Mouse (Mus musculus): ENCODE data around the gene Slc22a23. TPM values are rescaled to one million over a fixed set of nuclear protein-coding genes. Genes with fewer than 3 reads are reported as not detected.

Gene Slc22a23
- total and polyA plus RNA-seq, 3 experiments, result 0.47 to 1.3 (median 0.85) TPM

DNA sequence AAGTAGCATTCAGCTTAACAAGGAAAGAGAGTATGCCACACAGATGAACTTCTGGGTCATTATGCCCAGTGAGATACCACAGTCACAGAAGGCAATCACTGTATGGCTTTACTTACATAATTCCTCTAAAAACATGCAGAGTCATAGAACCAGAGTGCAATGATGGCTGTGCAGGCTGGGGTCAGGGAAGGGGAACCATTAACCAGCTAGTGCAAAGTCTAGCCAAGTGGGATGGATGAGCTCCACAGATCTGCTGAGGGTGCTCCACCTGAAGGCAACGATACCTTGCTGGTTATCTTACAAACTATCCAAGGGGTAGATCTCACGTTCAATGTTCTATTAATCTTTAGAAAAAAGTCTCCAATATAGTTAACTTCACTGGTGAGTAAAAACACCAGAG lies 88.3 kb downstream of the Slc22a23 start:
- no peak overlapping the region for H3K27ac ChIP-seq (ENCODE audit: insufficient read depth, low read depth)
- H3K9ac ChIP-seq (ENCODE audit: insufficient read depth, low read depth), result no peak overlapping the region
- TF ChIP-seq MEF2A (IDR thresholded peaks at IDR 0.05; ENCODE audit: borderline replicate concordance, low read depth, low read length), result no peak
- no peak for TF ChIP-seq BHLHE40 (IDR thresholded peaks at IDR 0.05; ENCODE audit: low read depth, low read length)
- no peak for TF ChIP-seq JUN (IDR thresholded peaks at IDR 0.05; ENCODE audit: insufficient read depth, low read depth, low read length)
- no peak for TF ChIP-seq SMC3 (IDR thresholded peaks at IDR 0.05; ENCODE audit: low read depth, low read length)
- no peak for TF ChIP-seq MAX (IDR thresholded peaks at IDR 0.05; ENCODE audit: low read length)
- dilution Hi-C loops (cut with MboI; ENCODE audit: extremely low pct_ligation_motif_present, extremely low pct_unique_long_range_greater_than_20kb, low sequenced_read_pairs) (no loop called here), in situ Hi-C loops (cut with MboI; ENCODE audit: low pct_ligation_motif_present, low pct_unique_long_range_greater_than_20kb, low sequenced_read_pairs) (no loop called here)
- H3K4me3 ChIP-seq (replicated peaks in 1 of 3; ENCODE audit: low read depth in 2 of 3, low read length in 2 of 3, poor library complexity in 1 of 3), result no peak overlapping the region
- no peaks in the 10 kb centered on the region for H3K79me2 ChIP-seq (replicated peaks; ENCODE audit: control insufficient read depth, extremely low read depth, insufficient read depth, poor library complexity, severe bottlenecking)
- no peak overlapping the region for H3K4me2 ChIP-seq (ENCODE audit: insufficient read depth, low read depth, poor library complexity, severe bottlenecking)
- H3K36me3 ChIP-seq (replicated peaks in 1 of 2; ENCODE audit: control insufficient read depth in 1 of 2, insufficient read depth in 1 of 2, low read length in 1 of 2), result no peaks in the 10 kb centered on the region
- H3K9me3 ChIP-seq (replicated peaks; ENCODE audit: low read length), result no peaks in the 10 kb centered on the region
- H3K4me1 ChIP-seq (ENCODE audit: control insufficient read depth in 1 of 2, insufficient read depth in 2 of 2), result peaks cover 13 to 32% of the 10 kb centered on the region in 2 experiments
- no peaks in the 10 kb centered on the region for H3K27me3 ChIP-seq (replicated peaks)
- DNase-seq (ENCODE audit: extremely low read depth), result no peak

- H3K4me2 ChIP-seq (ENCODE audit: insufficient read depth, low read depth, poor library complexity, severe bottlenecking), result no peak overlapping the region
- no peak for TF ChIP-seq SMC3 (IDR thresholded peaks at IDR 0.05; ENCODE audit: low read depth, low read length)
- 0 out of 2 replicates have a peak, but pooled peaks have one; percentile 15 for TF ChIP-seq MAX (IDR thresholded peaks at IDR 0.05; ENCODE audit: low read length)
- peak; percentile 10; the same call in 1 of the 2 replicates for TF ChIP-seq EP300 (IDR thresholded peaks at IDR 0.05; ENCODE audit: low read length)
- TF ChIP-seq ZNF384 (IDR thresholded peaks at IDR 0.05; ENCODE audit: low read depth, low read length), result no peak
- DNase-seq (ENCODE audit: extremely low read depth), result peak; percentile 49
- in situ Hi-C loops (cut with MboI; ENCODE audit: low pct_ligation_motif_present, low pct_unique_long_range_greater_than_20kb, low sequenced_read_pairs) (no loop called here), dilution Hi-C loops (cut with MboI; ENCODE audit: extremely low pct_ligation_motif_present, extremely low pct_unique_long_range_greater_than_20kb, low sequenced_read_pairs) (no loop called here)
- H3K36me3 ChIP-seq (replicated peaks in 1 of 2; ENCODE audit: control insufficient read depth in 1 of 2, insufficient read depth in 1 of 2, low read length in 1 of 2), result no peaks in the 10 kb centered on the region
- no peaks in the 10 kb centered on the region for H3K9me3 ChIP-seq (replicated peaks; ENCODE audit: low read length)
- H3K27ac ChIP-seq (ENCODE audit: insufficient read depth, low read depth), result no peak overlapping the region
- no peak overlapping the region for H3K4me3 ChIP-seq (replicated peaks in 1 of 3; ENCODE audit: low read depth in 2 of 3, low read length in 2 of 3, poor library complexity in 1 of 3)
- H3K9ac ChIP-seq (ENCODE audit: insufficient read depth, low read depth), result no peak overlapping the region
- no peaks in the 10 kb centered on the region for H3K79me2 ChIP-seq (replicated peaks; ENCODE audit: control insufficient read depth, extremely low read depth, insufficient read depth, poor library complexity, severe bottlenecking)
- peaks cover 13 to 37% of the 10 kb centered on the region in 2 experiments for H3K4me1 ChIP-seq (ENCODE audit: control insufficient read depth in 1 of 2, insufficient read depth in 2 of 2)
- H3K27me3 ChIP-seq (replicated peaks), result no peaks in the 10 kb centered on the region
Measured at GRCm38 (mm10) chr13:34255297-34255696, 89.7 kb downstream of the Slc22a23 start.

GRCm38 (mm10) chr13:34254691-34255090 lies 90.3 kb downstream of the Slc22a23 start:
- DNase-seq (ENCODE audit: extremely low read depth), result peak; percentile 89
- Histone ChIP-seq H3K79me2 (replicated peaks; ENCODE audit: control insufficient read depth, extremely low read depth, insufficient read depth, poor library complexity, severe bottlenecking) (no peaks in the 10 kb centered on the region), H3K27me3 (replicated peaks) (no peaks in the 10 kb centered on the region), H3K27ac (ENCODE audit: insufficient read depth, low read depth) (no peak overlapping the region), H3K4me1 (ENCODE audit: control insufficient read depth in 1 of 2, insufficient read depth in 2 of 2) (peaks cover 13 to 37% of the 10 kb centered on the region in 2 experiments), H3K9me3 (replicated peaks; ENCODE audit: low read length) (no peaks in the 10 kb centered on the region), H3K36me3 (replicated peaks in 1 of 2; ENCODE audit: control insufficient read depth in 1 of 2, insufficient read depth in 1 of 2, low read length in 1 of 2) (no peaks in the 10 kb centered on the region), H3K9ac (ENCODE audit: insufficient read depth, low read depth) (no peak overlapping the region), H3K4me3 (replicated peaks in 1 of 3; ENCODE audit: low read depth in 2 of 3, low read length in 2 of 3, poor library complexity in 1 of 3) (no peak overlapping the region), H3K4me2 (ENCODE audit: insufficient read depth, low read depth, poor library complexity, severe bottlenecking) (peak overlapping the region; percentile 55; the same call in 1 of the 2 replicates)
- peak; percentile 25; the same call in 1 of the 2 replicates for TF ChIP-seq EP300 (IDR thresholded peaks at IDR 0.05; ENCODE audit: low read length)
- TF ChIP-seq ELF1 (IDR thresholded peaks at IDR 0.05; ENCODE audit: low read depth, low read length), result peak; percentile 81
- TF ChIP-seq SIN3A (IDR thresholded peaks at IDR 0.05; ENCODE audit: low read length), result no peak
- no peak for TF ChIP-seq NRF1 (IDR thresholded peaks at IDR 0.05; ENCODE audit: low read depth, low read length)
- TF ChIP-seq TCF12 (IDR thresholded peaks at IDR 0.05; ENCODE audit: low read depth, low read length), result peak; percentile 50; the same call in 1 of the 2 replicates
- no peak for TF ChIP-seq CTCF (conservative IDR thresholded peaks at IDR 0.05 in 1 of 2, IDR thresholded peaks at IDR 0.05 in 1 of 2; ENCODE audit: low read depth in 2 of 2, low read length in 2 of 2)
- no peak for TF ChIP-seq CHD1 (IDR thresholded peaks at IDR 0.05; ENCODE audit: low read depth, low read length)
- 0 out of 2 replicates have a peak, but pooled peaks have one; percentile 11 for TF ChIP-seq MAX (IDR thresholded peaks at IDR 0.05; ENCODE audit: low read length)
- peak; percentile 72 for TF ChIP-seq ETS1 (conservative IDR thresholded peaks at IDR 0.05; ENCODE audit: low read depth, low read length)
- peak; percentile 78 for TF ChIP-seq IRF4 (IDR thresholded peaks at IDR 0.05; ENCODE audit: low read depth, low read length)
- no peak for TF ChIP-seq E2F4 (IDR thresholded peaks at IDR 0.05; ENCODE audit: insufficient replicate concordance, low read depth, low read length)
- TF ChIP-seq MEF2A (IDR thresholded peaks at IDR 0.05; ENCODE audit: borderline replicate concordance, low read depth, low read length), result no peak; the same call in 1 of the 2 replicates
- TF ChIP-seq TBP (conservative IDR thresholded peaks at IDR 0.05; ENCODE audit: low read depth, low read length), result 0 out of 2 replicates have a peak, but pooled peaks have one; percentile 39
- no peak for TF ChIP-seq SMC3 (IDR thresholded peaks at IDR 0.05; ENCODE audit: low read depth, low read length)
- TF ChIP-seq POLR2AphosphoS2 (IDR thresholded peaks at IDR 0.05; ENCODE audit: low read depth, low read length), result no peak
- dilution Hi-C loops (cut with MboI; ENCODE audit: extremely low pct_ligation_motif_present, extremely low pct_unique_long_range_greater_than_20kb, low sequenced_read_pairs) (no loop called here), in situ Hi-C loops (cut with MboI; ENCODE audit: low pct_ligation_motif_present, low pct_unique_long_range_greater_than_20kb, low sequenced_read_pairs) (no loop called here)
